Mouse (Mus musculus): ENCODE measurements at regions not wholly inside any gene's neighbourhood (a gene's known extent, or its start where the extent isn't known, plus 50 kb on each side); places are given as distances from the start of the nearest gene placed in this dataset.

GRCm38 (mm10) chr19:15502985-15503354 is 444.2 kb downstream of the Psat1 start:
- TF ChIP-seq GATA1 (IDR thresholded peaks at IDR 0.05; ENCODE audit: borderline replicate concordance, low read length) (no peak), FLI1 (IDR thresholded peaks at IDR 0.05; ENCODE audit: low read length) (no peak)

Data from megakaryocyte, embryonic 14.5 days (primary cell).